Mouse (Mus musculus) small intestine, adult 2 months (tissue): ENCODE data around the gene Eef2.

ENCODE experiments used
- CTCF ChIP-seq: fragments of 200-500 bp; IDR thresholded peaks from 2 replicates; pipeline ENCODE4 v1.5.1; 2012; ENCODE audit warnings: low read depth, mild to moderate bottlenecking, control low read depth, inconsistent platforms, low read length, moderate library complexity, mixed read lengths; ENCODE audit not compliant: insufficient replicate concordance, insufficient read length; ENCODE audit errors: extremely low read depth
- POLR2A ChIP-seq: fragments of 200-500 bp; IDR thresholded peaks from 2 replicates; pipeline ENCODE4 v1.6.1; 2012; ENCODE audit warnings: low read depth, mild to moderate bottlenecking, control low read depth, inconsistent platforms, low read length, moderate library complexity

DNA sequence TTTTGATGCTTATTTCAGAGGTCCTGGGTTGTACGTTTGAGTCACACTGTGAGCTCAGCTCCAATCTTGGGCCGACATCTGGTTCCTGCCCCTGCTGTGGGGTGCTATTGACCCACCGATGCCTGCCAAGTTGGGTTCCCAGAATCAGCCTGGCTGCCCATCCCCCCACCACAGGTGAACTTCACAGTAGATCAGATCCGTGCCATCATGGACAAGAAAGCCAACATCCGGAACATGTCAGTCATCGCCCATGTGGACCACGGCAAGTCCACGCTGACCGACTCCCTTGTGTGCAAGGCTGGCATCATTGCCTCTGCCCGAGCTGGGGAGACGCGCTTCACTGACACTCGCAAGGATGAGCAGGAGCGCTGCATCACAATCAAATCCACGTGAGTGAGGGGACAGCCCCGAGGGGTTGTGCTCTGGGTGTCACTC, 1.1 kb downstream of the Eef2 start:
- TF ChIP-seq CTCF (no peak), POLR2A (no peak)
